Mouse (Mus musculus) heart, postnatal 14 days (tissue): ENCODE measurements around the gene Itpk1. TPM values are rescaled to one million over a fixed set of nuclear protein-coding genes. Genes with fewer than 3 reads are reported as not detected.
A peak's percentile ranks its signal among the peaks of the same experiment; 100 is the strongest.

Experiments used
- DNase-seq, 2 experiments: peaks; one replicate each; pipeline ENCODE4 v3.0.0; 2021 to 2022
- intact Hi-C: fragments of 180-260 bp; cut with DNase I; formaldehyde crosslinking; loops from one replicate; pipeline ENCODE4 v1.15.1; 2025
- total RNA-seq, 2 experiments: library from RNA; stranded (reverse); gene quantifications; 2 replicates each; pipeline ENCODE4 v1.2.3; 2021

Gene Itpk1
- total RNA-seq, 2 experiments from 2014 or later, result 10.7 to 13.0 TPM

DNA sequence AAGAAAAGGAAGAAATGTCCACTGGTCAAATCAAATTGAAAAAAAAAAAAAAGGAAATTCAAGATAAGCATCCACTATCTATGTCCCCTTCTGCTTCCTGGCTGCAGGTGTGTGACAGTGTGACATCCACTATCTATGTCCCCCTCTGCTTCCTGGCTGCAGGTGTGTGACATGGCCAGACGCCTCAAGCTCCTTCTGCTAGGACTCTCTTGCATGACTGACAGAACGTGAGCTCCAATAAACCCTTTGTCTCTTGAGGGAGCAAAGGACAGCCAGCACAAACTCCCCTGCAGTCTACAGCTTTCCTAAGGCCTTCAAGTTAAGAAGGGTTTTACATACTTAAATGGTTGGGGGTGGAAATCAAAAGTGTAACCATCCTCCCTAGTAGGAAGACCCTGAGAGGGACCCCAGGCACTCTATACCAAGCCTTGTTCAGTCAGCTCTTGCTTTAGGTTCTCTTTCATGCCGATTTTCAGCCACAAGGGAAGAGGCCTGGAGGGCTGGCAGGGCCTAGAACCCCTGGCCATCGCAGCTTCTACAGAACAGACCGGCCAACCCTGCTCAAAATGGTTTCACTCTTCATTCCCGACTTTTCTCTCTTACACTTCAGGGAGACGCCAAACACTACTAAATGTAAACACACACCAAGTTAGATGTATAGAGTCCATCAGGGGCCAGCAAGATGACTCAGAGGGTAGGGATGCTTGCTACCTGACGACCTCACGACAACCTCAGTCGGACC lies 10.1 kb upstream of the Itpk1 start:
- intact Hi-C loops, result no loop called here
- no peak for DNase-seq

DNA sequence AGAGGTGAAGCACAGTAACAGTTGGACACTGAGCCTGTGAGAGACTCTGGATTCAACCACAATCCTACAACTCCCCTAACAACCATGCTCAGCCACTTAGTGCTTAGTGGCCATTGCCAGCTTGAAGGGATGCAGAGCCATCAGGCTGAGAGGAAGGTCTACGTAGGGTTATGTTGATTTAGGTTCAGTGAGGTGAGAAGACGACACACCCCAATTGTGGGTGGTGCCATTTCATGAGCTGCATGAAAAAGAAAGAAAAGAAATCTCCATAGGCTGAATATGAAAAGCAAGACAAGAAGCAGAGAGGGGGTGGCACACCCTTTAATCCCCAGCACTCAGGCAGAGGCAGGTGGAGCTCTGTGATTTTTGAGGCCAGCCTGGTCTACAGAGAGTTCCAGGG lies 9.4 kb upstream of the Itpk1 start:
- intact Hi-C loops, result no loop called here
- no peak for DNase-seq

DNA sequence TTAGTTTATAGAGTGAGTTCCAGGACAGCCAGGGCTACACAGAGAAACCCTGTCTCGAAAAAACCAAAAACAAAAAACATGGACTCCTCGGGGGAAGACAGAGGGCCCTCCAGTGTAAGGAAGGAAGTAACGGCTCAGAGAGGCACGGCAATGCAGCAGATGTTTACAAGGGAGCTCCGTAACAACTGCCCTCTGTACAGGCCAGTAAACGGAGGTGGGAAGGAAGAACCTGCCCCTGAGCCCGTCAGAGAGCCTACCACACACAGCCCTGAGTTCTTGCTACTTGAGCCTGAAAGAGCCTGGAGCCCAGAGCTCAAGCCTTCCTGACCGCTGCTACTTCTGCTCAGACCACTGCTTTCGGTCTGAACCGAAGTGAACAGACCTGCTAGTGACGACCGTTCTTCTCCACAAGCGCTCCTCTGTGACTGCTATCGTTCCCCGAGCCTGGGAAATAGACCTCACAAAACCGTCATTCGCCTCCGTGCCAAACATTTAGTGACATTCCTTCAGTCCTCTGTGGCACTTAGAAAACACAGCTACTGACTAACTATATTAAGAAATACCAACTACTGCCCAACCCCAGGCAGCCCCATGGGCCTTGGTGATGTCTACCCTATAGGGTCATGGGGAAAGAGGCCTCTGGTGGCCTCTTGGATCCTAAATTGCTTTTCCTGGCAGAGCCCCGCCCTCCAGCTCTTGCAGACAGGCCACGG lies 8.6 kb upstream of the Itpk1 start:
- intact Hi-C loops, result no loop called here
- DNase-seq, result no peak

DNA sequence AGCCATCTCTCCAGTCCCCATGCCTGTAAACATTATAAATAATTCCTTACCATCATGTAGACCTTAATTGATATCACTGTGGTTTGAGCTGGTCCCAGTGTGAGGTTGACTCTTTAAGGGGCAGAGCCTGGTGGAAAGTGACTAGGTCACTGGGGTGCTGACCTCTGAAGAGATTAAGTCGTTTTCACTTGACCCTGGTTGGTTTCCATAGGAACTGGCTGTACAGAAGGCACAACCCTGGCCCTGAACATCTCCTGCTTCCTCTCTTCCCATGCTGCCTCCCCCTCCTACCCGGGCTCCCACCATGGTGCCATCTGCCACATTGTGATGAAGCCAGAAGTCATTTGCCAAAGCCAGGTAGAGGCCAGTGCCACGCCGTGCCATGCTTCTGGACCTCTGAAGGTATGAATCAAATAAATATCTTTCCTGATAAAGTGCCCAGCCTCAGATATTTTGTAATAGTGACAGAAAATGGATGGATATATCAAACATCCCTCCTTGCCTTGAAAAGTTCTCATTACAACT lies 6.2 kb upstream of the Itpk1 start:
- intact Hi-C loops, result no loop called here

DNA sequence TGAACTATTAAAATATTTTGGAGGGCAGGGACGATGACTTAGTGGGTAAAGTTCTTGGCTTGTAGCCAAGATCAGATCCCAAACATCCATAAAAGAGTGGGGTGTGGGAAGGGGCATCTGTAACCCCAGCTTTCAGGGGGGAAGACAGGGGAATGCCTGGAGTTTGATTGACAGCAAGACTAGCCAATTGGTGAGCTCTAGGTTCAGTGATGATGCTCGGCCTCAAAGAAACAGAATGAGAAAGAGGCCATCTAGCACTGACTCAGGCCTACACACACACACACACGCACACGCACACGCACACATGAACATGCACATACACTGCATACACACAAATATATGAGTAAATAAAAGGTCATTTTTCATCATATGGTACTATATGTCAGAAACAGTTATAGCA lies 5.2 kb upstream of the Itpk1 start:
- intact Hi-C loops, result loop anchor here (2.0 kb wide), 1 partner anchor 187 kb away; no protein-coding TSS in a partner anchor
- DNase-seq, result no peak

More for the DNA sequence above, 6.2 kb upstream of the Itpk1 start:
- DNase-seq, result no peak

DNA sequence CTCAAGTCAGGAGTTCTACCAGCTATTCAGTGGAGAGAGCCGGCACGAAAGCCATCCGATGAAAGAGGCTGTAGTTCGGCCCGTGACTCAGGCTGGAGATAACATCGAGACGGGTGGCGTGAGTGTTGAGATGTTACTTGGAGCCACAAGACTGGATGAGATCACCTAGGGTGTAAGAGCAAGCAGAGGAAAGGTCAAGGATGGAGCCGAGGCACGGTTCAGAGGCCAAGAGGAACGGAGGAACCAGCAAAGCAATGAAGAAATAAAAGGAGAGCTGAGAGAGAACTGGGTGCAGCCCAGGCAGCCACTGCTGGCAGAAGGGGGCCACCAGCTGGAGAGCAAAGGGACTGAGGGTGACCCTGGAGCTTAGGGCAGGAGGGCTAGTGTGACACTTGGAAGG lies 3.5 kb upstream of the Itpk1 start:
- intact Hi-C loops, result loop anchor here (2.0 kb wide), 1 partner anchor 185 kb away; no protein-coding TSS in a partner anchor
- peak; percentile 31 to 63 for DNase-seq

DNA sequence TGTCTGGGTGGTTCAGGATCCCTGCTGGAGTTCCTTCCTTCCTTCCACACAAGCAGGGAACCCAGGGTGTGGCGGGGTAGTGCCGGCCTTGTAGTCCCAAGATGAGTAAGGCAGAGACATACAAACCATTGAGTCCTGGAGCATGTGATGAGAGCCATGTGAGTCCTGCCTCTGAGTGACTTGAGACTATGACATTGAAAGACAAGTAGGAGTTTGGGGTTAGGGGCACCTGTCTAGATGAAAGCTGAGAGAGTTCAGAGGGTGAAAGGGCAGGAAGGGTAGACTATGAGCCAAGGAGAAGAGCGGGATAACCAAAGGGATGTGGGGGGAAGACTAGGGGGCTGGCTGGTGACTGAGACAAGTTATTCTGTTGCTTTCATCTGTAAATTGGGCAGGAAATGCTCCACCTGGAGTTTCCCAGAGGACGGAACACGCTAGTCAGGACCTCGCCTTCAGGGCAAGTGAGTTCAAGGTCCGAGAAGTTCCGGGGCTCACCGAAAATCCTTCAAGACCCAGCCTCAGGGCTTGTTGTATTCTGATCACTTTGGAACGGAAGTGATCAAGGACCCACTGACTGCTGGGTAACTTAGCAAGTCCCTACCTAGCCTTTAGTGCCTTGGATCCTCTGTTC lies 2.2 kb upstream of the Itpk1 start:
- intact Hi-C loops, result no loop called here
- DNase-seq, result no peak

DNA sequence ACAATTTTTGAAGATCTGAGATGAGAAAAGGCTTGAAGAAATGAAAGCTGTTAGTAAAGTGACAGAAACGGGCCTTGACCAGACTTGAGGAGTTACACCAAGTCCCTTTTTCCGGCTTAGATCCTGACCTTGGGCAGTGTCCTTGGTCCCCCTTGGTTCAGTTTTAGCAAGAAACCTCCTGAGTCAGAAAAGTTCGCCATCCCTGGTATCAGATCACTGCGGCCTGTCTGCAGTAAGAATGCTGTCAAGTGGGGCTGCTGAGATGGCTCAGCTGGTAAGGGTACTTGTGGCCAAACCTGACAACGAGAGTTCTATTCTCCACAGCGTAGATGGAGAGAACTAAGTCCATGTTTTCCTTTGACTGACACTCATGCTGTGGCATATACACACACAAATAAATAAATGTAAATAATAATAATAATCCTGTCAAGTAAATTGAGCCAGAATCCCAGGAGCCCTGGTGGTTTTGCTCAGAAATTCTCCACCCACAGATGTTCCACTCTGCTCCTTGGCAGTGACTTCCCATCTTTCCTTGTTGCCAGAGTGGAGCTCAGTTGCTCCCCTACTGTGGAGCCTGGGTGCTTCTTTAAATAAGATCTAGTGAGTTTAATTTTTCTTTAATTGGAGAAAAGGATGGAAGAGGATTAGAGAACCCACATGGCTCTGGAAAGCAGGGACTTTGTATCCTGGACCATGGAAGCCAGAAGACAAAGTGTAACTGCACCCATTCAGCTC lies 1.3 kb upstream of the Itpk1 start:
- intact Hi-C loops, result loop anchor here (2.0 kb wide), 1 partner anchor 127 kb away; no protein-coding TSS in a partner anchor
- no peak for DNase-seq

DNA sequence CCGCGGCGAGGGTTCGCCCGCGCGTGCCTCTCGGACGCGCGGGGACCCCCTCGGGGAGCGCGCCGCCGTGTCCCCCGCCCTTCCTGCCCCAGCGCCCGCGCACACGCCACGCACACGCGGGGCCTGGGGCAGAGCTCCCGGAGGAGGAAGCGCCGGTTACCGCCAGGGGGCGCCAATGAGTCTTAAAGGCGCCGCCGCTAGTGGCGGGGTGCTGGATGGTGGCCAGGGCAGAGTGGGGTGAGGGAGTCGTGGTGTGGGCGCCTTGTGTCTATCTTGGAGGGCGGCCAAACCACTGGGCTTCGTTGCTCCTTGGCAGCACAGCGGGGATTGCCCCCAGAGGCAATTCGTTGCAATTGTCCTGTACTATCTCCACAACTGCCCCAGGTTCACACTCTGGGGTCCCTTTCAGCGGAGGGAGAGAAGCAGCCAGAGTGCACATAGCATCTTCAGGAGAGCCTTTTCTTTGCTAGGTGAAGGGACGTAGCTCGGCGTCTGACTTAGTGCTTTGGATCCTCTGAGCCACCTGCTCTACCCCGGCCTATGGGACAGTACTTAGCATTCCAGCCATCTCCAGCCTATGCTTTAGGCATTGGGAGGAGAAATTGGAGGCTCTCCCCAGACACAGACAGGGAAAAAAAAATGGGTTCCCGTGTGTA lies 614 bp upstream of the Itpk1 start:
- intact Hi-C loops, result loop anchor here (2.0 kb wide), 1 partner anchor 127 kb away; no protein-coding TSS in a partner anchor
- DNase-seq, result peak; percentile 92 to 93

DNA sequence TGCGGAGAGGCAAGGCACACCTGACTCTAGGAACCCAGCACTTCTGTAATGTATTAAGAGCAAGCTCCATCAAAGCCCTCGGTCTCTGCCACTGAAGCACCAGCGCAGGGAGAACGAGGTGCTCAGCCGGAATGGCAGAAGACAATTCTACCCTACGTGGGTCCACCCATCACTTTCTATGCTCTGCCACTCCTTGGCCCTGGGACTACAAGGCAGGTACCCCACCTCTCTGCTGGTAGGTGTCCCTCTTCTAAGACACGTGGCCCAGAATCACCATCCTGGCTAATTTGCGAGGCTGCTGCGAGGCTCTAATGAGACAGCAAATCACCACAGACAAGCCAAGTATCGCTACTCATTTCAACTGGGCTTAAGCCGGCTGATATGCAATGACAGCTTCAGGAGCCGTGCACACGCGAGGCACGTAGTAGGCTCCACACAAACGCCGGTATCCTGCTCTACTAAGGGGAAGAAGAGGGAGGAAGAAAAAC lies 765 bp downstream of the Itpk1 start:
- no peak for DNase-seq
- intact Hi-C loops, result loop anchor here (2.0 kb wide), 2 partner anchors 21 to 125 kb away; no protein-coding TSS in a partner anchor

DNA sequence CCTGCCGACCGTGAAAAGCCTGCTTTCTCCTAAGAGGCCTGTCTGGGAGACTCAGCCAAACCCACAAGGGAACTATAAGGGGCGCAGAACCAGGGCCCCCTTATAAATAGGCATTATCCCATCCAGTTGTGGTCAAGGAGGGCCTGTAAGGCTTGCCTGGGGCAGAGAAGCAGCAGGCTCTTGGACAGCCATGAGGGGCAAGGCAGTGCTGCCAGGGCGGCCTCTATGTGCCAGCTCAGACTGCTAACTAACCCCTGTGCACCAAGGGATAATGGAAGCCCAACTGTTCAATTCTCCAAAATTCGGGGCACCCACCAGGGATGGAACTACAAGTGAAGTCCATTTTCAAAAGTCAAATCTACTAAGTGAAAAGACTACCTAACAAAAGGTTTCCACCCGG lies 1.3 kb downstream of the Itpk1 start:
- no peak for DNase-seq
- intact Hi-C loops, result loop anchor here (2.0 kb wide), 1 partner anchor 21 kb away; no protein-coding TSS in a partner anchor

DNA sequence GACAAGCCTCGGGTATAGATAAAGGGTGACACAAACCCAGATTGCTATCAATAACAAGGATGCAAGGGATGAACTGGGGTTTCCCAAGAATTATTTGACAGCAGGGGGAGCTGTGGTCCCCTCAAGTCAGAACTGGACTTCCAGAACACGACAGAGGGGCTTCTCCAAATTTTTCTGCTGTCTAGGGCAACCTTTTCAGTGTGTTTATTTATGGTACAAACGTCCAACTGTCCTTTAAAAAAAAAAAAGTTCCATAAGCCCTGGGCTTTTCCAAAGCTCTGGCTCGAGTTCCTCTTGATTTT lies 1.7 kb downstream of the Itpk1 start:
- intact Hi-C loops, result loop anchor here (2.0 kb wide), 1 partner anchor 20 kb away; no protein-coding TSS in a partner anchor
- DNase-seq, result peak; percentile 30 to 47

DNA sequence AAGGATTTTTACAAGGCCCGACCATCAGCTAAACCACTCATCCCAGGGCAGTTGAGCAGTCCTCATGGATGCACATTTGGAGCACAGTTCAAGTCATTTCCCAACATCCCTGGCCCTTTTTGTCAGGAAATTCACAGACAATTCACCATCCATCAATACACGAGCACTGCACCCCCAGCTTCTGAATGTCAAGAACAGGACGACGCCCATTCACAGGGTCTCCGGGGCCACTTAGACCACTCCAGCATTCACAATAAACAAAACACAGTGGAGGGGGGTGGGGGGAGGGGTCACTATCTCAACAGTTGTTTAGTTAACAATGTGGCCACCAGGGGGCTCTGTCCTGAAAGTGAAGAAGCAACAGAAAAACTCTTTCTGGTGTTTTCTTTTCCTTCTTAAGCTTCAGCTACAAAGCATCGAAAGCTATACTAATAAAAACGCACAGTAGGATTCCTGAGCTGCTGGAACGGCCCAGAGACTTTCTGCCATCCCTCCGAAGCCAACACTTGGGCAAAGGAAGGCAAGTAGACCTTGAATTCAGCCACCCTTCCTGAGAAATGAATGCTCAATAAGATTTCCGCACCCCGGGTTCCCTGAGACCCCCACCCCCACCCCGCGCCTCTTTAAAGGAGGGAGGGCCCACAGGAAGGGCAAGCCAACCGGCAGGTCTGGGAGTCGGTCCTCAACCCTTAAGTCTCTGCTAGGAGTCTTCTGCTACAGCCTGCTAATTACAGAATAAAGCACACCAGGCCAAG lies 2.2 kb downstream of the Itpk1 start:
- intact Hi-C loops, result loop anchor here (2.0 kb wide), 1 partner anchor 20 kb away; no protein-coding TSS in a partner anchor
- peak; percentile 79 to 91 for DNase-seq

DNA sequence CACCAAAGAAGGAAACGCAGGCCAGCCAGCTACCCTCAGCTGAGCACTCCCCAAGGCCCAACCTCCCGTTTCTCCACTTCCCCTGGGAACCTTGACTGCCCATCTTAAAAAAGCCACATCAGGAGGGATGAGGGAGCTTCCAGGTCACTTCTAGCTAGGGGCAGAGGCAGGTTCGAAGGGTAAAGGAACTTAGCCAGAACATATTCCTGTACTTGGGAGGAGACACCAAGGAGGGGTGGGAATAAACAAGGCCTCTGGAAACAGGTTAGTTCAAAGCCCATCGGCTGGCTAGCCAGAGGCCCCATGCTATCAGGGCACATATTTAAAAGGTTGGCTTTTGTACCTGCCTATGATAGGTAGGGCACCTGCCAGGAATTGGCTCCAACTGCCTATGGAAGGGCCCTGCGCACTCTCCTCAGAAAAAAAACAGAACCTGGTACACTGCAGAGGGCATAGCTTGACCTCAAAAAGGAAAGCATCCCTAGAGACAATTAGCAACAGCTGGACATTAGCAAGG lies 3.0 kb downstream of the Itpk1 start:
- intact Hi-C loops, result loop anchor here (2.0 kb wide), 1 partner anchor 19 kb away; no protein-coding TSS in a partner anchor

DNA sequence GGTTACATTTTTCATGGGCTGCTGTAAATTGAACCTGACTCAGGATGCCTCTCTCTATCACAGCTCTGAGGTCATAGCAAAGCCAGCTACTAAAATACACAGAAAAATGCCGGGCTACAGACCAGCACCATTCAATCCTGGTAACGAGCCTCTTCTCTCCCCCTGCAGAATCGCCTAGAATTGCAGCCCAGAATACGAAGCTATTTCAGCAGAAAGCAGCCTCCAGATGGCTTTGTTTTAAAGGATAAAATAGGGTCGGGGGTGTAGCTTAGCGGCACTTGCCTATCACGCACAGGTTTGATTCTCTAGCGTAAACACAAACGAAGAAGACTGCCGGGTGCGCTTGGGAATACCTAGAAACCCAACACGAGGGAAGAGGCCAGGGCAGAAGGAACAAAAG lies 4.3 kb downstream of the Itpk1 start:
- no peak for DNase-seq
- intact Hi-C loops, result no loop called here

More for the DNA sequence above, 3.0 kb downstream of the Itpk1 start:
- DNase-seq, result no peak

DNA sequence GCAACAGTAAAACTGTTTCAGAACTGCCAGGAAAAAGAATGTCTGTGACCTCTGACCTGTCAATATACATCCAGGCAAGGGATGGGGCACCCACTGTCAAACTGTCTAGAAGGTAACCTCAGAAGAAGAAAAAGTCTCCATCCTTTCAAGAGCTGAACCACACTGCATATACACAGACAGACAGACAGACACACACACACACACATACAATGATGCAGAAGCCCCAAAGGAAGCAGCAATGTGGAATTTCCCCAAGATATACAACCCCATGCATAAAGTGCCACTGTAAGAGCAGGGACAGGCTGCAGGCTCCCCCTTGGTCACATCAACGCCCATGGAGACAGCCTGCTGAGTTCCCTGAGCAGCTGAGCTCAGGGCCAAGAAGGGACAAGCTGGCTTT lies 5.6 kb downstream of the Itpk1 start:
- no peak for DNase-seq
- intact Hi-C loops, result no loop called here

DNA sequence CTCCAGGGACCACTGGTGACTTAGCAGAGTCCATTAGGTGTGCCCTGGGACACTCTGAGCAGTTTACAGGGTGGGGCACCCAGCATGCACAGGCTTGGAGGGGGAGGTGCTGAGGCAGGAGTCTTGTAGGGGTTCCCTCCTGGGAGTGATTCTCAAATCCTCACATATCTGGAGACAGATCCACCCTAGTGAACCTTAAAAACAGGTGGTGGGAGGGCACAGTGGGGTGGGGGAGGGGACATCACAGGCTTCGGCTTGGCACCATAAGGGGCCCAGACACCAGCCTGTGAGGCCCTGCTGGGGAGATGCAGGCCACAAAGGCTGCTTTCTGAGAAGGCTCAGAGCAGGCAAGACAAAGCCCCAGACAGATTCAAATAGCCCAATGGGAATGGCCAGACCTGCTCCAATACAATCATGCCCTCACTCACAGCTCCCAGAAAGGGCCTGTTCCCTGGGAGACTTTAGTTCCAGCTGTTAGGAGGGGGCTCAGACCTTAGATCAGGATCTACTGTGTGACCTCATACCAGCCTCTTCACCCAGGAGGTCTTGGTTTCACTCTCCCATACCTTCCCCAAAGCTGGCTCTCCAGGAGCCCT lies 6.5 kb downstream of the Itpk1 start:
- intact Hi-C loops, result no loop called here
- no peak for DNase-seq

DNA sequence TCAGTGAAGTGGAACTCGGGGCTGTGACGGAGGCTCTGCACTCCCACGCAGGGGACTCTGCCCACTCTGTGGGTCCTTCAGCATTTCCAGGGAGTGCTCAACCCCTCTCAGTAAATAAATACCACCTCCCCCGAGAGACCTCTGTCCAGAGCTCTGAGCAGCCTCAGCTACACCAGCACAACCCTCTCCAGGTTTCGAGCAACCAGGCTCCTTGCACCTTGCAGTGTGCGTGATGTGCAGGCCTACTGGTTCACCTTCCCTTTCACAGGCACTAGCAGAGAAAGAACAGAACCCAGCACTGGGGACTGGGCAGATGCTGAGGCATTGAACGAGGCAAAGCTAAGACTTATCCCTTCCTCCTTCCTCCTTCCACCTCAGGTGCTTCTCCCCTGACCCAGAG lies 7.3 kb downstream of the Itpk1 start:
- DNase-seq, result no peak
- intact Hi-C loops, result no loop called here
